Mouse (Mus musculus) spleen, postnatal 4 days (tissue): ENCODE data around the gene Dmwd.

Source experiments
- DNase-seq, 2 experiments: peaks; one replicate each; pipeline ENCODE4 v3.0.0; 2022; ENCODE audit warnings: low spot score in 2 of 2

Dmwd gene

DNA sequence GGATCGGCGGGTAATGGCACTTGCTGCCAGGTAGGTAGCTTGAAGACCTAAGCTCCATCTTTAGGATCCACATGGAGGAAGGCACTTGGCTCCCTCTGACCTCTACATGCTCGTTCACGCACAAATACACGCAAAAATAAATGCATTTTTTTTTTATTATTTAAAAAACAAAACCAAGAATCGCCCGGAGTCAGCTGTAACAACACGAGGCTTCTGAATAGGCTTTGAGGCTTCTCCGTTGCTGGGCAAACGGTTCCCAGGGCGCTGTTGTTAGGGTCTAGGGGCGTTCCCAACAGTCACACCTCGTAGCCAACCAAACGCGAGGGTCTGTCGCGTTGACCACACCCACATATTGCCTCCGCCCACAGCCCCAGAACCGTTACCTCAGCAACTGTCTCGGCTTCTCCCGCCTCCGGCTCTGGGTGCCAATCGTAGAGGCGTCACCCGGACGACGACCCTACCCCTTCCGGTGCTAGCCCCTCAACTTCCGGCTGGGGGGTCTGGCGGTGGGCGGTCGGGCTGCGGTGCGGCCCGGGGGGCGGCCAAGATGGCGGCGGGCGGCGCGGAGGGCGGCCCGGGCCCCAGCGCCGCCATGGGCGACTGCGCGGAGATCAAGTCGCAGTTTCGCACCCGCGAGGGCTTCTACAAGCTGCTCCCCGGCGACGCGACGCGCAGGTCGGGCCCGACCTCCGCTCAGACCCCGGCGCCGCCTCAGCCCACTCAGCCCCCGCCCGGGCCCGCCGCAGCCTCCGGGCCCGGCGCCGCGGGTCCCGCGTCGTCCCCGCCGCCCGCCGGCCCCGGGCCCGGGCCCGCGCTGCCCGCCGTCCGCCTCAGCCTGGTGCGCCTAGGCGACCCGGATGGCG, at the start of gene Dmwd:
Dmwd (plus strand) TSS at position 505 of the 863 bp plus-strand sequence.
- peak; percentile 87 for DNase-seq

DNA sequence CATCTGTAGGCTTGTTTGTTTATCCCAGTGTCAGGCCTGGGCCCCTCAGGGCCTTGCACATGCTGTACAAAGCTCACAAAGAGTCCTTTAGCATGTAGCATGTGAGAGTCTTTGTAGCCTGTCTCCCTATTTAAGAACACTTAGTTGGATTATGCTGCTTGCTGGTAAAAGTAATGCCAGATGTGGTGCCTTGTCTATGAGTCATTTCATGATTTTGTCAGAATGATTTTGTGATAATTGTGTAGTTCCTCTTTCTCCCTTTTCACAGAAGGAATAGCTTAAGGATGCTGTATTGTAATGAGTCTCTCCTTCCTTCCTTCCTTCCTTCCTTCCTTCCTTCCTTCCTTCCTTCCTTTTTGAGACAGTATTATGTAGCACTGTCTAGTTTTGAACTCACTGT, 48.0 kb upstream of the Dmwd start:
- no peak for DNase-seq

DNA sequence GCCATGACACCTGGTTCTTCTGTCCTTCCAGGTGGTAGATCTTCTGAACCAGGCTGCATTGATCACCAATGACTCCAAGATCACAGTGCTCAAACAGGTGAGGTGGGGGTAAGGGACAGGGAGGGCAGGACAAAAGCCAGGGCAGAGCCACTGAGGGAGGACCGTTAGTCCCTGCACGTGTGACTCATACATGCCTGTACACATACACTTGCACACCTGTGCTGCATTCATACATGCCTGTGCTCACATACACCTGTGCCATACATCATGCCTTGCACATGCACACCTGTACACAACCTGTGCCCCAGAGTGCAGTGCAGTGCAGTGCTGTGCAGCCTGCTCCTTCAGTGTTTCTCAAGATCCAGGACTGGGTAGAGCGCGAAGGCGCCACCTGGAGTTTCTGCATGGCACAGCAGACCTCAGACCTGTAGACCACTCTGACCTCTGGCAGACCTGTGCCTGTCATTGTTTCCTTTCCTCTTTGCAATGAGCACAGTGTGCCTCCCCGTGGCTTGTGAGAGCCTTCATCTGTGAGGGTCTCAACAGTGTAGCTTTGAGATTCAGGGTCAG, 46.9 kb upstream of the Dmwd start:
- peak; percentile 62 to 86 for DNase-seq

DNA sequence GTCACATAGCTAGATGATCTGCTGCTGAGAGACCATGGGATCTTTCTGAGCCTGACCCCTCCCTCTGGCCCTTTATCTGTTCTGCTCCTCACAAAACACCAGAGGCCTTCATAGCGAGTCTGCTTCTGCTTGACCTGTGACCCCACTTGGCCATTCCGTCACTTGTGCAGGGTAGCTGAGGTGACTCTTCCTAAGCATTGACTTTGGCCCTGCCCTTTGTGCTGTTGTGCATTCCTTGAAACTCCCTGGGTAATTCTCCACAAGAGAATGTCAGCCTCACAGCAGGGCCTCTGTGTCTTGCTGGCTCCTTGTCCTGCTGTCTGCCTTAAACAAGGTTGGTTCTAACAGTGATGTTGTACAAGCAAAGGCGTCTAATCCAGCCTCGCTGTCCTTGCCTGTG, 44.4 kb upstream of the Dmwd start:
- DNase-seq: no peak

DNA sequence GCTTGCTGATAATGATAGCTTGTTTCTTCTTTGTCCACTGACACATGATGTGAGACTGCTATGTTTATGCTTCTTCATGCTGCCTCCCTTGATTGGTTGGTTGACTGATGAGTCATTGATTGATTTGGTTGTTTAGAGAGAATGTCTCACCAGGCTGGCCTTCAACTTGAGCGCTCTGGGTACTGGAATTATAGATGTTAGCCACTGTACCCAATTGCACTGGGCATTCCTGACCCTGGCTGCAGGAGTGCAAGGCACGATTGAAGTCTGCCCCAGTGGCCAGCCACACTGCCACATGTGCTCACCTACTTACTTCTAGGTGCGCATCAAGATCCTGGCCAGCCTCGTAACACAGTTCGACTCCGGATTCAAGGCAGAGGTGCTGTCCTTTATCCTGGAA, 31.4 kb upstream of the Dmwd start:
- no peak for DNase-seq

DNA sequence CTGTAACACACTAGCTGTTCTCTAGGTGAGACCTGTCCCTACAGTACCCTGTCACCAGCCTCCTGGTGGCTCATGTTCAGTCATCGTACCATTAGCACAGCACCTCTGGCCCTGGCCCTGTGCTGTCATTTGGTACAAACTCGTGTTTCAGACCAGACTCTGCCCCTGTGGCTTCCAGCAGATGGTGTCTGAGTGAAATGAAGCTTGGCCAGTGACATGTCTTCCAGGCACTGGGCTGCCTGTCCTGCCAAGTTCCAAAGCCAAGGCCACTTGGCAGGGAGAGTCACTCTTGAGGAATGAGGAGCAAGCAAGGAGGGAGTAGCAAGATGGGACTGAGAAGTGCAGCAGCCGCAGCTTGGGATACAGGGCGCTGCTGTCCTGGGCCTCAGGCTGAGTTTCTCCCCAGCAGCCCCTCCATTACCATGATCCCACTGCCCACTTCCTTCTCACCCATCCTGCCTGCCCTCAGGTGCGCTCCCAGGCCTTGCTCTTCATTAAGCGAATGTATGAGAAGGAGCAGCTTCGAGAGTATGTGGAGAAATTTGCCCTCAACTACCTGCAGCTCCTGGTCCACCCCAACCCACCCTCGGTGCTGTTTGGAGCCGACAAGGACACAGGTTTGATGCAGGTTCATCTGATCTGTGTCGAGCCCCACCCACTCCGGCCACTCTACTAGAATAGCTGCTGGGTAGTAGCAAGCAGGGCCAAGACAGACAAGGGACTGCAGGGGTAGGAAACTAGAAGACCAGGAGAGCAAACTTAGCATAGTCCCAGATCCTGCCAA, 29.5 kb upstream of the Dmwd start:
- no peak for DNase-seq

DNA sequence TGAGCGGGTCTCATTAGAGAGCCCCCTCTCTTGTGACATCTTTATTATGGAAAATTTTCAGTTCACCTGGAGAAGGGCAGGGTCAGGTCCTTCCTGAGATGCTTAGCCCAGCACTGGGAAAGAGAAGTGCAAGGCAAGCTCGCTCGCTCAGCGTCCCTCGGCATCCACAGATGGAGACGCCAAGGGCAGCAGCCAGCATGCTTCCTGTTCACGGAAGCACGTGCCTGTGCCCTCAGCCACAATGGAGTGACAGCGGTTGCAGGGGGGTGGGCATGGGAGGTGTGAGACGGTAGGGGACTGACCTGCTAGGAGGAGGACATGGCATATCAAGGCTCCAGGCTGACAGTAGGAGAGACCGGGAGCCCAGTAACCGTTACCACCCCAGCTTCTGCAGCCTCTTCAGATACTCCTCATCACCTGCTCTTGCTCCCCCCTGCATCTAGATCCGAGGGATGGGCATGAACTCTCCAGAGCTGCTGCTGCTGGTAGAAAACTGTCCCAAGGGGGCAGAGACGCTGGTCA, 28.0 kb upstream of the Dmwd start:
- DNase-seq: no peak

DNA sequence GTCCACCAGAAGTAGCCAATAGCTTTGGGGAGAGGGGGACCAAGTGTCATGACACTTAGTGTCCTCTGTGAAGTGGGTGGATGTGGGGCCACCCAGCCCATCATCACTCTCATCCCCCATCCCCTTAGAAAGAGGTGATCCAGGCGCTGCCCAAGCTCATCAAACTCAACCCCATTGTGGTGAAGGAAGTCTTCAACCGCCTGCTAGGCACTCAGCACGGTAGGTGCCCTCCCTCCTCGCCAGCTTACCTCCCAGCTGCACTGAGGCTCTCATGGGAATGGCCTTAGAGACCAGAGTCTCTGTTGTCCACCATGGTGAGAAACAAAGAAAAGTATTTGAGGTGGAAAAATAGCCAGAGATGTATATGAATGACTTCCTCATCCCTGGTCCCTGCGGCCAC, 26.8 kb upstream of the Dmwd start:
- DNase-seq: no peak

DNA sequence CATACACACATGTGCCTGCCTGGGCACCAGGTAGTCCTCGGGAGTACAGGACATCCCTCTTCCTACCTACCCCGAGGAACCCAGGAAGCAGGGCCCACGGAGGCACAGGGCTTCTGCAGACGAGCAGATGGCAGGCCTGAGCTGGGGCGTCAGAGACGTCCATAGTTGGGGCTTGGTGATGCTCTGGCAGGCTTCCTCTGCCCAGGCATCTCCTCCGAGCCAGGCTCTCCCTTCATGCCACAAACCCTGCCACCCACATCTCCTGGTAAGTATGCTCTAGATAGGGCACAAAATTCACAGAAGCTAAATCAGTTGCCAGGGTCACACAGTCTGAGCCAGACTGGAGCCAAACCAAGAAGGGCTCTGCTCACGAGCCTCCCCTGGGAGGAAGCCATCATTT, 25.9 kb upstream of the Dmwd start:
- DNase-seq: no peak

DNA sequence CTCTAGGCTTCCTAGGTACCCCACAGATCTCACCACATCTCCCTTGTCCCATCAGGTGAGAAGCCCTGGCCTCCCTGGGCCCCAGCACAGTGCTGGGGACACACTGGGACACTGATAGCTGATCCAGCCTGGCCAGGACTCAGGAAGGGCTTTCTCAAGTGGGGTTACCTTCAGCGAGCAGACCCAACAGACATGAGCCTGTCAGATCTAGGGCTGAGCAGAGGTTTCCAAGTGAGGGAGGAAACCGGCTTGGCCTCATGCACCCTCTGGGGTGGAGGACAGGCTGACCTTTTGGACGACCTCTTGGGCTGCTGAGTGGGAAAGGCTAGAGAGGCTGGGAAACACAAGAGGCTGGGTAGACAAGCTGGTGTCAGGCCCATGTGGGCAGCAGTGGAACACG, 24.9 kb upstream of the Dmwd start:
- DNase-seq: no peak

DNA sequence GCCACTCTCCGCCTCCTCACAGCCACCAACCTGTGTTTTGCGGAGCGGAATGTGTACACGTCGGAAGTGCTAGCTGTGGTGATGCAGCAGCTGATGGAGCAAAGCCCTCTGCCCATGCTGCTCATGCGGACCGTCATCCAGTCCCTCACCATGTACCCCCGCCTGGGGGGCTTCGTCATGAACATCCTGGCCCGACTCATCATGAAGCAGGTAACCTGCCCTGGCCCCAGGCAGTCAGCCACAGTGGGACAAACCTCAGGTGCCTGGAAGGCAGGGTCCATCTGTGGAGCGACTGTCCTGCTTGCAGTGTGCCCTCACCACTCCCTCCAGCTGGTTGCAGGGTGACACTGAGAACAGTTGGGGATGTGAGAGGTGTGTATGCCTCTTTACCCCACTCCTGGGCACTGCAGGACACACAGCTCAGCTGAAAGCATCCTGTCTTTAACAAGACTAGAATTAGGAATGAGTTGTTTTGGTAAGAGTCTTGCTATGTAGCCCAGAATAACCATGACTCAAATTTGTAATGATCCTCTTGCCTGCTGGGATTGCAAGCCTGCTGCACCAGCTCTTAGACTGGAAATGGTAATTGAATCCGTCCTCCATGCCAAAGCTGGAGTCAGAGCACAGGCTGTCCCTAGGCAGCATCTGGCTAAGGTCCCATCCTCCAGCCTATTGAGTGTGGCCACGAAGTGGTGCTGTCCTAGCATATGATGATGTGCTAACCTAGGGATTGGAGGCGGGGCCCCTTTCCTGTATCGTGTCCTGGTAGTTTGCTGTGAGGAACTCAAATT, 23.5 kb upstream of the Dmwd start:
- no peak for DNase-seq

DNA sequence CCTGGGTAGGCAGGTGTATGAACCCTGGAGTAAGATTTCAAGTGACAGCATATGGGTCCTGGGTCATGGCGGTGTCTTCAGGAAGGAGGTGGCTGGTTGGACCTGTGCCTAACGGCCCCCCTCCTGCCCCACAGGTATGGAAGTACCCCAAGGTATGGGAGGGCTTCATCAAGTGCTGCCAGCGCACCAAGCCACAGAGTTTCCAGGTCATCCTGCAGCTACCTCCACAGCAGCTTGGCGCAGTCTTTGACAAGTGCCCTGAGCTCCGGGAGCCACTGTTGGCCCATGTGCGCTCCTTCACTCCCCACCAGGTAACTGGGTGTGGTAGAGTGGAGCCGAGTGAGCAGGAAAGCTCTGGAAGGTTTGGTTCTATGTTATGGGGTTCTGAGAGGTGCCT, 22.9 kb upstream of the Dmwd start:
- peak in 1 of 2 experiments; percentile 56 for DNase-seq

DNA sequence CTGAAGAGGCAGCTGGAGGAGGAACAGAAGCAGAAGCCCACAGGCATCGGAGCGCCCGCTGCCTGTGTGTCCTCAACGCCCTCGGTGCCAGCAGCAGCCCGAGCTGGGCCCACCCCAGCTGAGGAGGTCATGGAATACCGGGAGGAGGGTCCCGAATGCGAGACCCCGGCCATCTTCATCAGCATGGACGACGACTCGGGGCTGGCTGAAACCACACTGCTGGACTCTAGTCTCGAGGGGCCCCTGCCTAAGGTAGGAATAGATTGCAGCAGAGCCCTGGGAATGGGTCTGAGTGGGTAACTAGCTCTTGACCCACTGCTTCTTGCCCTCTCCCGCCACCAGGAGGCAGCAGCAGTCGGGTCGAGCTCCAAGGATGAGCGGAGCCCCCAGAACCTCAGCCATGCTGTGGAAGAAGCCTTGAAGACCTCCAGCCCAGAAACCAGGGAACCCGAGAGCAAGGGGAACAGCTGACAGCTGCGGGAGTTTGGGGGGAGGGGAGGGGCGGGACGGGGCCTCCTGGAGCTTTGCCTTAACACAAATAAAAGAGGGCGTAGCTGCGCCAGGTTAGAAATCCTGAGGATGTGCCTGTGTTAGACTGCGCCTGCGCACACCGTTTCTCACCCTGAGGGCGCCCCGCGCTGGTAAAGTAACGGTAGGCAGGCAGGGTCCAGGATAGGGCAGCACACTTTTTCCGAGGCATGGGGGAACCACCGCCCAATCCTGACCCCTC, 21.8 kb upstream of the Dmwd start, which contains the start of gene Rsph6a:
Rsph6a (plus strand) TSS at position 644 of the 730 bp plus-strand sequence.
- no peak for DNase-seq

DNA sequence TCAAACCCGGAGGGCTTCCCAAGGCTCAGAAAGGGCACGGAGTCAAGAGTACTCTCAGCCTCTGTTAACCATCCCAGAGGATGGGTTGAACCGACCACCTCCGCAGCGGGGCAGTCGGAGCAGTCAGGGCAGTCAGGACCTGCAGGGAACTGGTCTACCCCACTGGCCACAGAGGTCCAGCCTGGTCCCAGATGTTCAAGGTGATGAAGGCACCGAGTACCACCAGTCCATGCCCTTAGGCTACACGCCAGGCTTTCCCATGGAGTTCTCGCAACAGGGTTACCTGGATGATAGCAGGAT, 21.3 kb upstream of the Dmwd start:
- peak in 1 of 2 experiments; percentile 62 for DNase-seq

DNA sequence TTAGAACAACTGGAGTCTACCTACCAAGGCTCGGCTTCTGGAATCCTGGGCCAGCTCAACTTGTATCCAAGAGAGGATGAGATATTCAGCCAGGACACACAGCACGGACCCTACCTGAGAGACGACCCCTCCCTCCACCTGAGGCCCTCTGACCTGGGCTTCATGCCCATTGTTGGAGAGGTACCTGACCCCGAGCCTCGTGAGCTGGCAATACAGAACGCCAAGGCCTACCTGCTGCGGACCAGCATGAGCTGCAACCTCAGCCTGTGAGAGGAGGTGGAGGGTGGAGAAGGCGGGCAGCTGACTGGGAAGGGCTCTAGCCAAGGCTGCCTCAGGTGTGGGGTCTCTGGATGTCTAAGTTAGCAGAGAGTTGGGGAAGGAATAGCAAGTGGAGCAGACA, 20.9 kb upstream of the Dmwd start:
- peak in 1 of 2 experiments; percentile 58 for DNase-seq

DNA sequence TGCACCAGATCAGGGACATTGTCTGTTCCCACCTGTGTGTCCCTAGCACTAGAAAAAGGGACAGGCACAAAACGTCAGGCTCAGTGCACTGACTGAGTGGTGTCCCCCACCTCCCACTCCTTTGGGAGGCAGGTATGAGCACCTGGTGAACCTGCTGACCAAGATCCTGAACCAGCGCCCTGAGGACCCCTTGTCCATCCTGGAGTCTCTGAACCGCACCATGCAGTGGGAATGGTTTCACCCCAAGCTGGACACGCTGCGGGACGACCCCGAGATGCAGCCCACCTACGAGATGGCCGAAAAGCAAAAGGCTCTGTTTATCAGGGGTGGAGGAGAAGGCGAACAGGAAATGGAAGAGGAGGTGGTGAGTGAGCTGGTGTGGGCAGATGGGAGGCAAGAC, 18.6 kb upstream of the Dmwd start:
- DNase-seq: no peak

DNA sequence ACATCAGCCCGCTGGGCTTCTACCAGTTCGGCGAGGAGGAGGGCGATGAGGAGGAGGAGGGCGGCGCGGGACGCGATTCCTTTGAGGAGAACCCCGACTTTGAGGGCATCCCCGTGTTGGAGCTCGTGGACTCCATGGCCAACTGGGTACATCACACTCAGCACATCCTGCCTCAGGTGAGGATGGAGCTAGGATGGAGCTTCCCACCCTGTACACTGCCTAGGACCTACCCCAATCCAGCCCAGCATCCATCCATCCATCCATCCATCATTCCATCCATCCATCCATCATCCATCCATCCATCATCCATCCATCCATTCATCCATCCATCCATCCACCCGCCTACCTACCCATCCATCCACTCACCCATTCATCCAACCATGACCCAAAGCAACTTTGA, 10.1 kb upstream of the Dmwd start:
- DNase-seq: peak in 1 of 2 experiments; percentile 60

DNA sequence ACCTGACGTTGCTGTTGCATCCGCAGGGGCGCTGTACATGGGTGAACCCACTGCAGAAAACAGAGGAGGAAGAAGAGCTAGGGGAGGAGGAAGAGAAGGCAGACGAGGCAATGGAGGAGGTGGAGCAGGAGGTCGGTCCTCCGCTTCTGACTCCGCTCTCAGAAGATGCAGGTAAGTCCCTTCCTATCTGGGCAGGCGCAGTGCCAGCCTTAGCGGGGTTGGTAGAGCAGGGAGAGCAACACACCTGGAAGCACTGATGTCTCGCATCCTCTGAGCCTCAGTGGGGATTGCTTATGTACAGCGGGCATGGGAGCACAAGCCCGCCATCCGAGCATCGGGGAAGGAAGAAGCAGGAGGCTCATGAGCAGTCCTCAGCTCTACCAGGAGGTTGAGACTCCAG, 9.0 kb upstream of the Dmwd start:
- peak in 1 of 2 experiments; percentile 62 for DNase-seq

DNA sequence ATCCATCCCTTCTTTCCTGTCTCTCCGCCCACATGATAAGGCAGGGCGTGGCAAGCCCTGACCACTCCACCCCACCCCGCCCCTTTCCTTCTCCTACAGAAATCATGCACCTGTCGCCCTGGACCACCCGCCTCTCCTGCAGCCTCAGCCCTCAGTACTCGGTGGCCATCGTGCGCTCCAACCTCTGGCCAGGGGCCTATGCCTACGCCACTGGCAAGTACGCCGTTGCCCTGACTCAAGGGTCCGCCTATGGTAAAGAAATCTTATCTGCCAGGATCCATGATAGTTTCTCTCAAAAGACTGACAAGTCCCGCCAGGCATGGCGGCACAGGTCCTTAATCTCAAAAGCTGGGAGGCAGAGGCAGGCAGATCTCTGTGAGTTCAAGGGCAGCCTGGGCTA, 8.1 kb upstream of the Dmwd start:
- peak in 1 of 2 experiments; percentile 59 for DNase-seq

DNA sequence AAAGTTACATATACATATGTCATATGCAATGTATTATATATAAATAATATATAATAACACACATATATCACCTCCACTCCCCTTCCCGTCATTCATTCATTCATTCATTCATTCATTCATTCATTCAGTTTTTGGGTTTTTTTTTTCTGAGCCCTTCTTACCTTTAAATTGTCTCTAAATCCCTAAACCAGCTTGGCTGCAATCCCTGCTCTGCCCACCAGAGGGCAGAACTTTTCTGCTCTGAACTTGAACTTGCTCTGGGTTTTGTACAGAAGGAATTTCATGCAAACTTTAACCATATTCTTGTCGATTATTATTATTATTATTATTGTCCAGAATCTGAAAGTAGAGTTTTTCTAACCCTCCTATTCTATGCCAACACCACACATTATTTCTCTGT, 7.3 kb upstream of the Dmwd start:
- peak; percentile 72 to 89 for DNase-seq

DNA sequence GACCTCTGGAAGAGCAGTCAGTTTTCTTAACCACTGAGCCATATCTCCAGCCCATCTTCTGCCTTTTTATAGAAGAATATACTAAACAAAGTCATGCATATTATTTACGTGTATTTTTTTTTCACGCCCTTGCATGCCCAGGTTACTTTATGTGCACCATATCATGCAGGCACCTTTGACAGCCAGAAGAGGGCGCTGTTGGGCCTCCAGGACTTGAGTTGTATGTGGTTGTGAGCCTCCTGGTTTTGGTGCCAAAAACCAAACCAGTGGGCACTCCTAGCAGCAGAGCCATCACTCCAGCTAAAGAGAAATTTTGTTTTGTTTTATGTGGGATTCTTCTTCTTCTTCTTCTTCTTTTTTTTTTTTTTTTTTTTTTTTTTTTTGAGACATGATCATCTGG, 6.5 kb upstream of the Dmwd start:
- peak in 1 of 2 experiments; percentile 78 for DNase-seq
